Mouse (Mus musculus): Measurements from ENCODE around the gene Otor.

DNA sequence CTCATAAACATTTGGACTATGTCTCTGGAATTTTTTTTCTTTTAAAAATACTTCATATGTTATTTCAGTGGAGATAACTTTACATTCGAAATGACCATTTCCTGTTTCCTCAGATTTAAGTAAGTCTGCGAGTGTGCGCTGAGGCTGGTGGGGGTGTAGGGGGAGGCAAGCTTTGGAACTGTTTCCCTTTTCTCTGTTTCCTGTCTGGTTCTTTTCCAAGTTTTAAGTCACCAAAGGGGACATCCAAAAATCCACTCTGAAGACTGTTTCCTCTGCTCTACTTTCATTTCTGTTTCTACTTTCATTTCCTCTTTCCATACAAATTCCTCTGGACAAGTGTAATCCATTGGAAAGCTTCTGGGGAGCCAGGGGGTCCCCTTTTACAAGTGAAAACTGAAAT is 3.4 kb downstream of the Otor start:
- no peak for TF ChIP-seq POLR2A (IDR thresholded peaks at IDR 0.05; ENCODE audit: low read depth, low read length)
- no peak for TF ChIP-seq CTCF (IDR thresholded peaks at IDR 0.05; ENCODE audit: borderline replicate concordance, insufficient read depth, low read length)

All from embryonic fibroblast, embryonic 13.5 days (primary cell).